Mouse (Mus musculus) heart, adult 9 months (tissue): ENCODE results near the gene Def6.
A peak's percentile ranks its signal among the peaks of the same experiment; 100 is the strongest.
"Not testable (repeated sequence)": the region's sequence is repeated elsewhere in the genome, so short reads cannot be mapped to it uniquely, and the experiment has no call there.

Experiments
- DNase-seq, 2 experiments: peaks; one replicate each; pipeline ENCODE4 v3.0.0; 2022; ENCODE audit warnings: low spot score in 2 of 2

Gene Def6

DNA sequence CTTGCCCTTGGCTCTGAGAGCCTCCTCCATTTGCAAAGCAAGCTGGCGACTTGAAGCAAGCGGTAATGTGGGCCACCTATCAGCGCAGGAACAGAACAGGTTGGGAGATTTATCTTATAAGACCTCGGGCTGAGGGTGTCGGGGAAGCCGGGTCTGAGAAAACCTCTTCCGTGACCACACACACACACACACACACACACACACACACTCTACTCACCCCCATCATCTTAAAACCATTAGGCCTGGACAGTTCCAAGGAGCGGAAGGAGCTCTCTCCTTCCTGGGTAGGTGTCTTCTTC is 685 bp downstream of the Def6 start:
- DNase-seq, result no peak

DNA sequence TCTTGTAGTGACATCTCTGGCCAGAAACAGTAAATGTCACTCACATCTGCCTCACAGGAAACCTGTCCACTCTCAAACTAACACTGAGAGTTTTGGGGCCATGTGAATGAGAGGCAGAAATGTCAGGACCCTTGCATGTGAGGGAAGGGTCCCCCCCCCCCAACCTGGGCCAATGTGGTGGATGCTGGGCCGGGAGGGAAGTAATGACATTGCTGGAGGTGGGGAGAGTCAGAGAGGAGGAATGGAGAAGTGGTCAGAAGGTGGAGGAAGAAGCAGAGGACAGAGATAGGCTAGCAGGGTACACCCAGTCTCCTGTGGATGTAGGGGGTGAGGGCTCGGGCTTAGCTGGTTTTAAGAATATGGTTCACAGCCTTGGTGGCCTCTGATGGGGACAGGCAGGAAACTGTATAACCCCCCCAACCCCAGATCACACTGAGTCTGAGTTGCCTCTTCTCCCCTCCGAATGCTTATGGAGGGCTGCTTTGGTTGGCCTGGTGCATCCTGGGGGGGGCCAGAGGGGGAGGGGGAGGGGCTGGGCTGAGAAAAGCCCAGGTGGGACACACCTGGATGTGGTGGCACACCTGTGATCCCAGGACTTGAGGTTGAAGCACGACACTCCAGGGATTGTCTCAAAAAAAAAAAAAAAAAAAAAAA is 2.0 kb downstream of the Def6 start:
- no peak for DNase-seq

- no peak for DNase-seq
Measured at GRCm38 (mm10) chr17:28211921-28212341, 4.4 kb downstream of the Def6 start.

DNA sequence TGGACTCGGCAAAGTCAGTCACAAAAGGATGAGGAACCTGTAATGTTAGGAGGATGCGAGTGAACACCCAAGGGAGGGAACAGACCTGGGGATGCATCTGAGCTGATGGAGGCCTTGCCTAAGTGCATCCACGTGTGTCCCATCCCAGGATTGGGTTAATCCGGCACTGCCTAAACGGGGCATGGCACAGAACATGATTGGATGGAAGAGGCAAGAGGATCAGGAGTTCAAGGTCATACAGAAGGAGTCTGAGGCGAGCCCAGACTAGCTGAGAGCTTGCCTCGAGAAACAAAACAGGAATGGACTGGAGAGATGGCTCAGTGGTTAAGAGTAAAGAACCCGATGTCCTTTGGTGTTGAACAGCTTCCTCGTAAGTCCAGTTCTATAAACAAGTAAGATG is 4.8 kb downstream of the Def6 start:
- no peak for DNase-seq

DNA sequence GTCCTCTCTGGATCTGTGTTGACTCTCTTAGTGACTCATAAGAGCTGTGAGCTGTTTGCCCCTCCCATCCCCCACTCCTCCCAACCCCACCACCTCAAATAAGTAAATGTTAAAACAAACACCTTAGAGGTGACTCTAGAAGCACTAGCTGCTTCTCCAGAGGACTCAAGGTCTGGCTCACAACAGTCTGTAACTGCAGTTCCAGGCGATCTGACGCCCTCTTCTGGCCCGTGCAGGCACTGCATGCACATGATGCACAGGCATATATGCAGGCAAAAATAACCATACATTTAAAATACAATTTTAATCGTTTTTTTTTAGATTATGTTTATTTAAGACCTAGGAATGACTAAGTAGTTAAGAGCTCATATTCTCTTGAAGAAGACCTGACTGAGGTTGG is 5.7 kb downstream of the Def6 start:
- DNase-seq, result no peak

DNA sequence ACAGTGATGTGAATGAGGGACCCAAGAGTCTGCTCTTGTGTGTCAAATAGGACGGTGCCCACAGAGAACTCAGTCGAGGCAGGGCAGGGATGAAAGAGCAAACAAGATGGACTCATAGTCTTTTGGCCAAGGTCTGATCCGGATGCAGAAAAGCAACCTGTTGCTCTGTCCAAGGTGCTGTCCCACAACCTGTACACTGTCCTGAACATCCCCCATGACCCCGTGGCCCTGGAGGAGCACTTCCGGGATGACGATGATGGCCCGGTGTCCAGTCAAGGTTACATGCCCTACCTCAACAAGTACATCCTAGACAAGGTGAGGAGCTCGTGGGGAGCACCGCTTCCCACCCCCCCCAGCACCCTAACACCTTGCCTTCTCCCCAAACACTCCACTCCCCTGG is 9.2 kb downstream of the Def6 start:
- DNase-seq, result no peak

GRCm38 (mm10) chr17:28217721-28218649 is 10.4 kb downstream of the Def6 start:
- peak in 1 of 2 experiments; percentile 27 for DNase-seq

- DNase-seq, result not testable (repeated sequence)
Measured at GRCm38 (mm10) chr17:28222463-28222862, 14.9 kb downstream of the Def6 start.

- peak; percentile 93 for DNase-seq
Measured at GRCm38 (mm10) chr17:28223561-28224391, 16.2 kb downstream of the Def6 start.

DNA sequence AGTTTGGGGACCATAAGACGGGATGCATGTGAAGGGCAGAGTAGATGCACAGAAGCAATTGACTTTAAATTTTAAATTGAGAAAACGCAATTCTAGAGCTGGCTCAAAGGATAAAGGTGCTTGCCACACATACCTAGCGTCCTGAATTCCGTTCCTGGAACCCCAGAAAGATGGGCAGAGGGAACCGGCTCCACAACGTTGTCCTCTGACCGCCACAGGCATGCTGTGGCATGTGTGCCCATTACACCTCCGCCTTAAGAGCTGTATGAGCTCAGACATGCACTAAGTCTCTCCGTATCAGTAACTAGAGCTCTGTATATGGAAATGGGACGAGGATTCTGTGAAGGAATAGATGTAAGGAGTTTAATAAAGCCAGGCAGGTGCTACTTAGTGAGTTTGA is 17.0 kb downstream of the Def6 start:
- DNase-seq, result no peak

DNA sequence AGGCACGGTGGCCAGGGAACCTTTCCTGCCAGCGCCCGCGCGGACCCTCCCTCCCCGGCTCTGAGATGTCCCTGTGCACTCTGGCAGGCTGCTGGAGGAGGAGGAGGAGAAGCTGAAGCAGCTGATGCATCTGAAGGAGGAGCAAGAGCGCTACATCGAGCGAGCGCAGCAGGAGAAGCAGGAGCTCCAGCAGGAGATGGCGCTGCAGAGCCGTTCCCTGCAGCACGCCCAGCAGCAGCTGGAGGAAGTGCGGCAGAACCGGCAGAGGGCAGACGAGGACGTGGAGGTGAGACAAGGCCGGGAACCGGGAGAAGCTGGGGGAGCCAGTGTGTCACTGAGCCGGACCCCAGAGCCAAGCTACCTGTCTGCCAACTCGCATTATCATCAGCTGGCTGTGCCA is 18.4 kb downstream of the Def6 start:
- DNase-seq, result peak; percentile 83 to 90

- no peak for DNase-seq
Measured at GRCm38 (mm10) chr17:28230486-28230885, 22.9 kb downstream of the Def6 start.

DNA sequence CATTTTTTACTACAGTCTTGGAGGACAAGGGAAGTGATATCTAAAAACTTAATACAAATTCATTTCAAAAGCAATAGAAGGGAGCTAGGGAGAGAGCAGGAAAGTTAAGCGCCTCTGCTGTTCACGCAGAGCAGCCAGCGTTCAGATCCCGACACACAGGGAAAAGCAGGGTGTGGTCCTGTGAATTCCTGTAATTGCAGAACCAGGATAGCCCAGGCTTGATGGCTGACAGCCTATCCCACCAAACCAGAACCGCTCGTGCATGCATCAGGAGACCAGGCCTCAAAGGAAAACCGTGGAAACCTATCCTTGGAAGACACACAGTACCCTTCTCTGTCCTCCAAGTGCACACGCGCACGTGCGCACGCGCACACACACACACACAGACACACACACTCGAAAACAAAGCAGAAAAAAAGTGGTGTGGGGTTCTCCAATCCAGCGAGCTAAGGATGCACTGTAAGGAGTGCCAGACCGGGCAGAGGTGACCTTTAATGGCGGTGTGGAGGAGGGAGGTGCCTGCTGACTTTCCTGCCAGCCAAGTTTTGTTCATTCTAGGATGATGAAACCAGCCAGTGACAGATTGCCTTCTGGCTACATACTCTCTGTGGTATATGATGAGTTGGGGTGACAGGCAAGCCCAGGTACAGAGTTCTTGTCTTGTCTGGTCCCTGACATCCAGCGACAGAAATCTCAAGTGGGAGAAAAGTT is 23.6 kb downstream of the Def6 start:
- DNase-seq, result no peak

GRCm38 (mm10) chr17:28232475-28233060 is 25.0 kb downstream of the Def6 start, which contains the start of gene Ppard:
TSS of gene Ppard (plus strand) at chr17:28232700.
- DNase-seq, result peak; percentile 94 to 96

GRCm38 (mm10) chr17:28233091-28233731 is 25.6 kb downstream of the Def6 start:
- DNase-seq, result peak in 1 of 2 experiments; percentile 51

DNA sequence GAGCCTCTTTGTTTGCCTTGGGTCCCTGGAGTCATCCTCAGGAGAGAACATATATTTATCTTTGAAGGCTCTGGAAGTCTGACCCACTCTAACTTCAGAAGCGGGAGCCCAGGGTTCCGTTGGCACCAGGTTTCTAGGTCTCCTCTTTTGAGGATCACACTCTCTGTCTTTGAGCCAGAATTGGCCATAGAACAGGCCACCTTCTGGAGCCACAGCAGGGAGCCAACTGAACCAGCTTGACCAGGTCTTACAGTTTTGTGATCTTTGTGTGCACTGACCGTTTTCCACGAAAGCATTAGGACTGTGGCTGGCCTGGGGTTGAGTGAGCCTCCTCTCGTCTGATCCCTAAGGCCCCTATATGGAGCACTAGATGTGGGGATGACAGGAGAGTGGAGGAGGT is 27.1 kb downstream of the Def6 start:
- no peak for DNase-seq

DNA sequence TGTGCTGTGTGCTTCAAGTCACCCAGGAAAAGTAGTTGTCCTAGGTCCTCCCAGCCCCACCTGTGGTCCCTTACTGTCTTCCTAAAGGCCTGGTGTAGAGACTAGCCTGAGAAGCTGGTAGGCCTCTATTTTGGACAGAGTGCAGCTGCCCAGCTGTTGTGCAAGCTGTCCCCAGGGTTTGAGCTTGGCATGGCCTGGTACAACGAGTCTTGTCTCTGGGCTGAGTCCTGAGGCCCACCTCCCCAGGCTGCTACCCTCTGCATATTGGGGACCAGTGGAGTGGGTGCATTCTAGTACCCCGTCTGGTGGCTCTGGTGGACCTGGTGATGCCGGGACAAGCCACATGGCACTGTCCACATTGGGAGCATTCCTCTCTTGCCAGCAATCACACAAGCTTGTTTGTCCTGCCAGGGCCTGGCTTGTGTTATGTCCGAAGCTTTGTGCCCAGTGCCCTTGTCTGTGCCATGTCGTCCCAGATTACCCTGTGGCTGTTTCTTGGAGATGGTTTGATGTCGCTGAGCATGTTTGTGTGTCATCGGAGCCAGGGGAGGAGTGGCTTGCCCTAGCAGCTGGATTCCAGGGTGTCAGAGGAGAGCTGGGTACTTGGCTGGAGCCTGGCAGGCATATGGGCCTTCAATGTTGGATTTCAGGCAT is 28.5 kb downstream of the Def6 start:
- DNase-seq, result peak; percentile 74 to 78

GRCm38 (mm10) chr17:28236636-28237015 is 29.0 kb downstream of the Def6 start:
- no peak for DNase-seq

- DNase-seq, result no peak
Measured at GRCm38 (mm10) chr17:28237362-28237761, 29.8 kb downstream of the Def6 start.

DNA sequence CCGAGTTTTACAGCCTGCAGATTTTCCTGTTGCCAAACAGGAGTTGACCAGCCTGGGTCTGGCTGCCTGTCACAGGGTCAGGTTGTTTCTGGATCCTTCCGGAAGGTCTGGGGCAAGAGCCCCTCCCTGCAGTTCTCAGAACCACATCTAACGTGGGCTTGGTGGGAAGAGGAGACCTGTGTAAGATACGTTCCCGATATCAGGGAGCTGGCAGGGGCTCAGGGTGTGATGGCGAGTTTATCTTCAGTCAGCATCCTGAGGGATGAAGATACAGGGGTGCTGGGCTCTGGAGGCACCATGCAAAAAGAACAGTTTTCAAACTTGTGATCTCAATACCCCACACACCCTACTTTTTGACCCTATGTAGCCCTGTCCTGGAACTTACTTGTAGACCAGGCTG is 30.3 kb downstream of the Def6 start:
- no peak for DNase-seq
